Mouse (Mus musculus) testis, postnatal 10 days (tissue): Measurements from ENCODE around the gene Cdc20.

Source experiments
- DNase-seq: peaks from one replicate; pipeline ENCODE4 v3.0.0; 2021; ENCODE audit warnings: low spot score

Gene Cdc20

DNA sequence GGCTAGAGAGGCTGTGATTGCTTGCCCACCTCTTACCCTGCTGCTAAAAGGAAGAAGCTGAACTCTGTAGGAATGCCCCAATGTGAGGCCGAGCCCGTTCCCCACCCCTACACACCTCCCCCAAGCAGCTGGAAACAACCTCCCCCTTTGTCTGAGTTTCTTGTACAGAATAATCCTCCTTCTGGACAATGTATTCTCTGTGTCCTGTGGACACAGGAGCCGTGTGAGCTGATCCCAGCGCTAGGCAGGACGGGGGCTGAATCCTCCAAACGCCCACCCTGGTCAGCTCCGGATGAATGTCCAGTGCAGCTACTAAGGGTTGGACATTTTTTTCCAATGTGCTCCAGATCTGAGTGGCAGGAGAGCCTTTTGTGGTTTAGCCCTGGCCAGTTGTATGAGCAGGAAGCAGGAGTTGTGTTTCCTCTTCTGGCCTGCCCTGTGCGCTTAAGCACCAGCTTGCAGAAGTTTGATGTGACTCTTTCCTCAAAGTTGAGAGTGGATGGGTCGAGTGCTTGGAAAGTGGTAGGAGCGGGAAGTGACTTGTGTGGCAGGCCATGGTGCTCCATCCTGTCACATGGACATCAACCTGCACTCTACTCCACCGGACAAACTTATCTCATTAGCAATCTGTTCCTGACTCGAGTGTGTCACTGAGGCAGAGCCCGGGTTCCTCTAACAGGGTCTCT, 19.9 kb downstream of the Cdc20 start:
- no peak for DNase-seq

DNA sequence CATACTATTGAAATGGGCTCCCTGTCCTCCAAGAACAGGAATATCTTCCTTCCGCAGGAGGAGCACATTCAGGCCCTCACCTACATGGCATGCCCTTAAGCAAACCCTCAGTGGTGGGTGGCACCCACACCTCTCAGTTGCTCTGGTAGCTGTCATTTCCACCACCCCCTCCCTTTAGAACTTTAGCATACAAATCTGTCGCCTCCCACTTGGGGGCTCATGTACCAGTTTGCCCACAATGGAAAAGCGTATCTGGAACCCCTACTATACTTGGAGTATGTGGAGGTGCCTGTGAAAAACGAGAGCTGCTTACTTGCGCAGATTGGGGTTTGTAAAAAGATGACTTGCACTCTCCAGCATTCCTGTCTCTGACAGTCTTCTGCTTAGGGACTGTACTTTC, 20.8 kb downstream of the Cdc20 start:
- no peak for DNase-seq

DNA sequence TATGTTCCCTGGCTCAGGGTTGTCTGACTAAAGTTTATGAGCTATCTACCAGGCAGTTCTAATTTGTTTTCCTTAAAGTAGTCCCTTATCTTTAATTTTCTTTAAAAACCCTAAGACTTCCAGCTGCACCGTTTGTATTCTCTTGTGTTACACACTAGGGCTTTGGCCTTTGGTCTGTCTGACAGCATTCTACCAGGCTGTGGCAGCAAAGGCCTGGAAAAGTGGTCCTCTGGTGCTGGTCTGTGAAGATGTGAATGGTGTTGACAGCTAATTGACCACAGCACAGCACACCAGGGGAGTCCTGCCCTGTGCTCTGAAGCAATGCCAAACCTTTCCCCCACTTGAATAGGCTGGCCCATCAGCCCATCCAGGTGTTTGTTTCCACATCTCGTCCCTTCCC, 21.4 kb downstream of the Cdc20 start:
- no peak for DNase-seq

DNA sequence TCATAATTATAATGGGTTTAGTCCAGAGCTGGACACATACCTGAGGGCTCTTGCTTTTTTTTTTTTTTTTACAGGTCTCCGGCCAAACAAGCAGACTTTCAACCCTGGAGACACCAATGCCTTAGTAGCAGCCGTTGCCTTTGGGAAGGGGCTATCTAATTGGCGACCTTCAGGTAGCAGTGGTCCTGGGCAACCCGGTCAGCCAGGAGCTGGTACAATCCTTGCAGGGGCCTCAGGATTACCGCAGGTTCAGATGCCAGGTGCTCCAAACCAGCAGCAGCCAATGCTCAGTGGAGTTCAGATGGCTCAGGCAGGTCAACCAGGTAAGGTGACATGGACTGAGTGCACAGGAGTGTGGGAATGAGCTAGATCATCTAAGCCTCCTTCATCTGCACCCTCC, 23.6 kb downstream of the Cdc20 start:
- no peak for DNase-seq

DNA sequence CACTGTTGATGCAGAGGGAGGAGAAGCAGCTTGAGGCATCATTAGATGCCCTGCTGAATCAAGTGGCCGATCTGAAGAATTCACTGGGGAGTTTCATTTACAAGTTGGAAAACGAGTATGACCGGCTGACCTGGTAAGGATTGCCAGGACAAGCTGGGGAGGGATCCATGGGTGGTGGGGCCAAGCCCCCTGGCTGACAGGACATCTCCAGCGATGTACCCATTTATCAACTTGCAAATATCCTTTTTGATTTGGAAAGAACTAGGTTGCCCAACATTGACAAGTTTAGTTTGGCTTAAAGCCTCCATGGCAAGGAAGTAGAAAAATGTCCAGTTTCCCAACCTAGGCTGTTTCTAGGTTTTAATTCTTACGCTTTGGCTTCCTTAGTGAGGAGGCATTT, 26.3 kb downstream of the Cdc20 start:
- DNase-seq: no peak

DNA sequence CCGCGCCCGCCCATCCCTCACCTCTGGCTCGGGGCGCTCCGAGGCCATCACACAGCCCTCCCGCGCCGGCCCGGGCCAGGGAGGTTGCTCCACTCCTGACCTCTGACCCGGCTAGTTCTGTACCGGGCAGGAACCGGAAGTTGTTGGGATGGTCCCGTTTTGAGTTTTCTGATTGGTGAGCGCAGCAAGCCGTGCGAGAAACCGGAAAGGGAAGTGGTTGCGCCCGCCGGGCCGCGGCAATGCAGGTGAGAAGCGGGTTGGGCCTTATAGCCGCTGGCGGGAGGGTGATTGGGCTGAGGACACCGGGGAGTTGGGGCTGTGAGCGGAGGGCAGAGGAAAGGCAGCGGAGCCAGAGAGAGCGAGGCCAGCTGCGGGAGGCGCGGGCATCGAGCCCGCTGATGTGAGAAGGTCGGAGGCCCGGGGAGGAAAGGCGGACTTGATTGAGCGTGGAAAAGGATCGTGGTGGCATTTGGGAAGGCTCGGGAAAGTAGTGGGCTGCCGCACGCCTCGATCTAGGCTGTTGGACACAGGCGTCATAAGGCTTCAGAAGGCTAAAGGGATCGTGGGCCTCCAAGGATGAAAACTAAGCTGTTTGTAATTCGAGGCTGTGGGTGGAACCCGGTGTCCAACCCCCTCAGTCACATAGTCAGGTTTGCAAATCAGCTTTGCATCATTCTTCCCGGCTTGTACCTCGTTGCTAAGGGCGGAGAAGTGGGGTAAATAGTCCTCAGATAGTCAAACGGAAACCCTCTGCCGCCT, 27.8 kb downstream of the Cdc20 start, which contains the start of the genes Szt2 and Med8:
Gene Szt2 (minus strand): TSS at position 132 of the 759 bp plus-strand sequence.
Gene Med8 (plus strand): TSS at position 196 of the 759 bp plus-strand sequence.
- DNase-seq: peak; percentile 89

DNA sequence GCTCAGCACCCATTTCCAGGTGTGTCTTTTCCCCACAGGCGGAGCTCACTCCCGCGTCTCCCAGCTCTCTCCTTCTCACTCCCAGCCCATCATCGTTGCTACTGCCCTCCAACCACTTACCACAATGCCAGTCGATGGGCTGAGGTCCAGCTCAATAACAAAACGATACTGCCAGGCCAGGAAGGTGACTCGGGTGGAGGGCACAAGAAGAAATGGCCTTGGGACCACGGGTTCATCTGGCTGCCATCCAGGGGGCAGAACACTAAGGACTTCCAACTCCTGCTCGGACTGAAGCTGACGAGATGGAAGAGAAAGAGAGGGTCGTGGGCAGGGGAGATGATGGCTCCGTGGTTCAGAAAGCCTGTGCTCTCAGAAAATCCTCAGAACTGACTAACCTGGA, 34.5 kb downstream of the Cdc20 start:
- DNase-seq: peak; percentile 73

DNA sequence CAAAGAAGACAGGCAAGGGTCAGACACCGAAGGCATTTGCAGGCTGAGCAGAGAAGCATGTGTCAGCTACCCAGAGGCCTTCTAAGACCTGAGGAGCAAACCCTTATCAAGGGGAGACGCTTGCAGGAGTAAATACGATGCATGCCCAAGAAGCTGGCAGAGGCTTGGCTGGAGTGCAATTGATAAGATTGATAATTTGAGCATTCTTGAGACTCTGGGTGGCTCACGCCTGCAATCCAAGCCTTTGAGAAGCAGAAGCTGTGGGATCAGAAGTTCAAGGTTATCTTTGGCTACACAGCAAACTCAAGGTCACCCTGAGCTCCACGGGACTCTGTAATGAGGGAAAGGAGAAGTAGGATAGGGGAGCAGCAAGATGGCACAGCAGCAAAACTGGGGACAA, 35.2 kb downstream of the Cdc20 start:
- no peak for DNase-seq

DNA sequence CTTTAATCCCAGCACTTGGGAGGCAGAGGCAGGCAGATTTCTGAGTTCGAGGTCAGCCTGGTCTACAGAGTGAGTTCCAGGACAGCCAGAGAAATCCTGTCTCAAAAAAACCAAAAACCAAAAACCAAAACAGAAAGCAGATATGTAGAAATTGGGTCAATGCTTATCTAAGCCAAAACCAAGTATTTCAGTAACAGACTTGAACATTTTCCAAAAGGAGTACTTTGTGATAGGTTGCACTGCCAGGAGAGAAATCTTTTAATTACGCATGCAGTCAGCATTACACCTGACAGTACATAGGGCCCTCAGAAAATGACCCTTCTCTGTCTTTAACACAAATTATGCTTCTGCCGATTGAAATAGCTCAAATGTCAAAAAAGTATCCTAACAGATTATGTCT, 35.7 kb downstream of the Cdc20 start:
- no peak for DNase-seq

DNA sequence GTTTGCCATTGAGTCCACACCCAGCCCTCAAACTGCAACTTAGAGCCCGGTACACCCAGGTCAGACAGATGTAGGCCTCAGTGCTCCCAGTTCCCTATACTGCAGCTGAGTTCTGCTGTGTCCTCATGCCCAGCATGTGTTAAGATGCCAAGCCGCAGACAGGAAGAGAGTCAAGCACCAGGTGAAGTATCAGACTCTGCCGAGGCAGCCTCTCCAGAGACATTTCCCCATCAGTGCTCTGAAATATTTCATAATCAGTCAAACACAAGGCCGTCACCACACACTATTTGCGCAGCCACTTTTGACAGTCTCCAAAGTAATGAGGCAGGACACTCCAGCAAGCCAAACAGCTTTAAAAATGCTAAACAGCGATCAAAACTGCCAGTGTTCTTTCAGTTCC, 38.8 kb downstream of the Cdc20 start:
- DNase-seq: no peak

DNA sequence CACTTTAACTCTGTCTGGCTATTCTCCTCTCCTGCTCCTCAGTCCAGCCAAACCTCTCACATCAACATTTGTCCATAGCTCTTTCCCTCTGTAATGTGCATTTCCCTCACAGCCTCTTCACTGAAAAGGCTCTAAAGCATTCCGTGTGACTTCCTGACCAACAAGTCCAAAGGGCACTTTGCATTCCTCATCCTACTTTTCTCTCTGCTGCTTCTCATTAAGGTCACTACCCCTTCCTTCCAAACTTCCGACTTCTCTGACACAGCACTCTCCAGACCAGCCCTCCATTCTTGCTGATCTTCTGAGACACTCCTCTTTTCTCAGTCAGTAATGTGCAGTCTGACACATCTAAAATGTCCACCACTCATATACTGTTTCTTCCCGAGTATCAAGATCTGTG, 40.7 kb downstream of the Cdc20 start:
- no peak for DNase-seq

DNA sequence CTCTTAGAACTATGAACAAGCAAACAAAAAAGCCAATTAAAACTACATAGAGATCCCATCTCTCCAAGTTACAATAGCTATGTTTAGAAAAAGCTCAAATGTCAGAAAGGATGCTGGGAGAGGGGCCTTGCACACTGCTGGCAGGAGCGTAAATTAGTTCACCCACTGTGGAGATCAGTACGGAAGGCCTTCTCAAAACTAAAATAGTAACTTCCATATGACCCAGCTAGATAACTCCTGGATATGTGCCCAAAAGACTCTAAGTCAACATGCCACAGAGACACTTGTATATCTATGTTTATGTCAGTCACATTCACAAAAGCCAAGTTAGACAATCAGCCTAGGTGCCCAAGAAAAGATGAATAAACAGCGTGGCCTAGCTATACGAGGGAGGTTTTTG, 41.9 kb downstream of the Cdc20 start:
- DNase-seq: no peak

DNA sequence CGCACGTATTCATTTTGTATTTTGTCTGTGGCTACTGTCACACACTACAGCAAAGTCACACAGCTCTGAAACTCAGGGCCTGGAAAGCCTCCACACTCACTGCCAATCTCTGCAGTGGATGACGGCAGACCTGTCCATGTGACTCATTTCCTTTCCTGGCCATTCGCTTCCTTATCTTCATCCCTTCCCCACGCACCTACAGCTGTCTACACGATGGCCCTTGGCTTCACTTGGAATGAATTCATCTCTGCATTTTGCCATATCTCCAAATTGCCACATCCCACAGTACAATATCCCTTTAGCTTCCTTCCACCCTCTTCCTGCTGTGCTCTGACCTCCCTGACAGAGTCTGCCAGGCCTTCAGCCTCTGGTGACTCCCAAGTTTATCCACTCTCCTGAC, 42.6 kb downstream of the Cdc20 start:
- DNase-seq: no peak

DNA sequence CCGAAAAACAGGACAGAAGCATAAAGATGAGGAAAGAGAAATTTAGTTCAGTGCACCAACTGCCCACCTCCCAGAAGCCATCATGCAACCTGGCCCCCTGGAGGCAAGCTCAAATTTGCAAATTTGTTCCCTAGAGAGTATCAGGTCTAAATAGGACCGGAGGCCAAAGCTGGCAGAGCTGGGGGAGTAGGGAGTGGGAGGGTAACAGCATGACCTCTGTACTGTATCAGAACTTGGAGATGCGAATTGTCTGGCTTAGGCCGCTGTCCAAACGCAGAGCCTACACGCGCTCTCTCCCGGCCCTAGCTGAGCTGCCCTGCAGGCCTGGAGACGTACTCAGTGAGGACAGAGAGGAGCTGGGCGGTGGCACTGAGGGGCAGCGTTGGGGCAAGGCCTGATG, 47.0 kb downstream of the Cdc20 start:
- peak; percentile 78 for DNase-seq

DNA sequence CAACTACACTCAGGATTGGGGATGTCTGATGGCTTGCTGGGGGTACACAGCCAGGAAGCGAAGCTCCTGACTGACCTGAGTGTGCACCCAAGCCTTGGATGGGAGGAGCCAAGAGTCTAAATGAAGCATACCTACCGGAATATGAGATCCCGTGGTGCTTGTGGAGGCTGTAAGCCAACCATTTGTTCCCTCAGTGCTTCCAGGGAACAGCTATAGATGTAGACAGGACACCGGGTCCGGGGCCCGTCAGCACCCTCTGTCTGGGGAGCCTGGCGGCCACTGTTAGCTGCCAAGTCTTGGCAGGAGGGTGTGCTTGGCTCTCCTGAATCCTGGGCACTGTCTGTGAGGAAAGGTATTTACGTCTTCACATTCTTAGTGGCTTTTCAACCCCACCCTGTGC, 49.8 kb downstream of the Cdc20 start:
- no peak for DNase-seq

DNA sequence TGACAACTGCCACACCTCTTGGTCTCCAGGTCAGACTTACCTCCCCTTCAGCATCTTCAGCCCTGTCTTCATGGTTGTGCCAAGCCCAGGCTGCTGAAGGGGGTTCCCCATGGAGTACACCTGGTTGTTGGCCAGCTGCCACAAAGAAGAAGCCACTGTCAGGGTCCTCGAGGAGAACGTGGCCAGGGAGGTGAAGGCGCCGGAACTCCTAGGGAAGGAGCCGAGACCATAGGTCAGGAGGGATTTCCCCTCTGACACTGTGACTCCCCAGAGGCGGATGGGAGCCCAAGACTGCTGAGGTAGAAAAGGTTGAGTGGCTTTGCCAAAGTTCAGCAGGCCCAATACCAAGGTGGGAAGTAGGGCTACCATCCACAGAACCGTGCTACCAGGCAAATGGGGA, 53.9 kb downstream of the Cdc20 start:
- no peak for DNase-seq
